Mouse (Mus musculus) cortical plate, adult 2 months (tissue): ENCODE data around the gene Spdye4a.

Experiments
- CTCF ChIP-seq: fragments of 200-500 bp; IDR thresholded peaks from 2 replicates; pipeline ENCODE4 v1.5.1; 2011; ENCODE audit warnings: mild to moderate bottlenecking, control low read depth, low read length; ENCODE audit not compliant: insufficient read depth; ENCODE audit errors: extremely low read depth
- POLR2A ChIP-seq: fragments of 200-500 bp; IDR thresholded peaks from 2 replicates; pipeline ENCODE4 v1.6.1; 2011; ENCODE audit warnings: mild to moderate bottlenecking, low read length, control low read depth; ENCODE audit not compliant: insufficient read depth; ENCODE audit errors: extremely low read depth

DNA sequence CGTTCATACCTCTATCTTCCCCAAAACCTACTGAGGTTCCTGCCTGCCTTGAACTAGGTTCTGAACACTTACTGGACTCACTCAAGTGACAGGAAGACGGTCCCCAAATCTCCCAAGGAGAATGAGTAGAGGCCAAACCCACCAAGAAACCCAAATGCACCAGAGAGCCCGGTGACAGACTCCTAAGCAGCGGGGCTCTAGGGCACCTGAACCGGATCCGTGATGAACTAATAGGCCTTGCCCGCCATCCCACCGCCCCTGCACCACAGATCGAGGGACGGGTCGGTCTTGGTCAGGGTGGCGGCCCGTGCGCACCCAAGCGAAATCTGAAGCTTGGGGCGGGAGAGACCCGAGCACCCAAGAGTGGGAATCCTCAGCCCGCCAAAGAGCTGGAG lies 26.1 kb upstream of the Spdye4a start:
- TF ChIP-seq POLR2A: no peak
- no peak for TF ChIP-seq CTCF
